Mouse (Mus musculus) limb, embryonic 13.5 days (tissue): ENCODE measurements at regions not wholly inside any gene's neighbourhood (a gene's known extent, or its start where the extent isn't known, plus 50 kb on each side); places are given as distances from the start of the nearest gene placed in this dataset.

ENCODE experiments used
- ATAC-seq: fragments of 200-750 bp; cut with Nextera tagmentation; 2 replicates; pipeline ENCODE4 v1.8.0; 2017; ENCODE audit warnings: low read depth, moderate number of reproducible peaks, moderate TSS enrichment; ENCODE audit not compliant: low FRiP score
- H3K27ac ChIP-seq: fragments of 300-500 bp; sonication (generic); 2 replicates; pipeline ENCODE4 v1.5.1; 2015; ENCODE audit warnings: inconsistent platforms, mild to moderate bottlenecking, moderate library complexity
- H3K27me3 ChIP-seq: fragments of 300-500 bp; sonication (generic); 2 replicates; pipeline ENCODE4 v1.6.1; 2015; ENCODE audit warnings: mild to moderate bottlenecking, inconsistent platforms
- H3K36me3 ChIP-seq: fragments of 300-500 bp; sonication (generic); 2 replicates; pipeline ENCODE4 v1.6.1; 2015; ENCODE audit warnings: inconsistent platforms, mild to moderate bottlenecking, moderate library complexity
- H3K4me1 ChIP-seq: fragments of 300-500 bp; sonication (generic); 2 replicates; pipeline ENCODE4 v1.6.1; 2015; ENCODE audit warnings: inconsistent platforms
- H3K4me2 ChIP-seq: fragments of 300-500 bp; sonication (generic); replicated peaks from 2 replicates; pipeline ENCODE4 v1.6.1; 2015; ENCODE audit warnings: inconsistent platforms, mild to moderate bottlenecking, moderate library complexity
- H3K4me3 ChIP-seq: fragments of 300-500 bp; sonication (generic); 2 replicates; pipeline ENCODE4 v1.5.1; 2015; ENCODE audit warnings: moderate library complexity, mild to moderate bottlenecking, inconsistent platforms
- H3K9ac ChIP-seq: fragments of 300-500 bp; sonication (generic); 2 replicates; pipeline ENCODE4 v1.6.1; 2015; ENCODE audit warnings: mild to moderate bottlenecking, inconsistent platforms
- H3K9me3 ChIP-seq: fragments of 300-500 bp; sonication (generic); 2 replicates; pipeline ENCODE4 v1.6.1; 2016; ENCODE audit warnings: inconsistent platforms
- WGBS: fragments of 180-500 bp; shearing (Covaris S2); methylation state at CpG from one replicate; pipeline ENCODE4 v1.1.7; 2015; 5-methylcytosine and 5-hydroxymethylcytosine counted together

DNA sequence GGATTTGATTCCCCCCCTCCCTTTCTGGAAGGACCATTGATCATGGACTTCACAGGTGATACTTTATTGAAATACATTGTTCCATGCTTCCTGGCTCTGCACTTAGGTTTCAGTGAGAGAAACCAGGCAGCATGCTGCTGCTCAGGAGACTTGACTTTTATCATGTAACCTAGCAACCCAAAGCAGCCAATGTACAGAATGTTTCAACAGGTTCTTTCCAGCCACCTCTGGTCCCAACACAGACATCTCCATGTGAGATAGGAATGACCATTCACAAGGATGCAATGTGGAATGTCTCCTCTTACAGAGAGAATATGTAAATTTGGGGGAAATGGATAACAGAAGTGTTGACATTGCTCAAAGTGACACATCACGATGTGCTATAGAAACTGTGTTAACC, 153.1 kb upstream of the Klf12 start:
- Histone ChIP-seq H3K4me3 (no peak overlapping the region), H3K9ac (no peak overlapping the region), H3K4me1 (0 out of 2 replicates have a peak, but pooled peaks cover under 1% of the 10 kb centered on the region), H3K36me3 (no peaks in the 10 kb centered on the region), H3K4me2 (no peak overlapping the region), H3K27ac (no peak overlapping the region), H3K9me3 (no peaks in the 10 kb centered on the region), H3K27me3 (no peaks in the 10 kb centered on the region)
- 88% methylated on average over 1 of the region's 1 CpGs for WGBS
- ATAC-seq: no peak

DNA sequence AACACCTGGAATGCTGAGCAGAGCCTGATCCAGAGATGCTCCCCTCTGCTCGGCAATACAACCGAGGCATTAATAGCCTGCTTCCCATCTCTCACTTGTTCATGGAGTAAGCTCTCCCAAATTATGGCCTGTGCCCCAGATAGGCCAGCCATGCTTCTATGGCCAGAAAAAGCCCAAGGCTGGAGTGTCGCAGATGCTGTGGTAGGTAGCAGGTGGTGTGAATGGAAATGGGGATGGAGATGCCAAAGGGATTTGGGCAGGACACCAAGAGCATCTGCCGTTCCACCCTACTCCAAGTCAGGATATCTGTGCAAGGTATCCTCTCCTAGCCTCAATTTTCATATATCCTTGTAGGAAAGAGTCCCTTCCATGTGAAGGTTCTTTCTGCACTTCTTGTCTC, 145.2 kb upstream of the Klf12 start:
- Histone ChIP-seq H3K4me2 (no peak overlapping the region), H3K4me1 (no peaks in the 10 kb centered on the region), H3K9ac (no peak overlapping the region), H3K27ac (no peak overlapping the region), H3K36me3 (no peaks in the 10 kb centered on the region), H3K9me3 (no peaks in the 10 kb centered on the region), H3K4me3 (no peak overlapping the region), H3K27me3 (no peaks in the 10 kb centered on the region)
- ATAC-seq: no peak
- WGBS: 89% methylated on average over 4 of the region's 4 CpGs

DNA sequence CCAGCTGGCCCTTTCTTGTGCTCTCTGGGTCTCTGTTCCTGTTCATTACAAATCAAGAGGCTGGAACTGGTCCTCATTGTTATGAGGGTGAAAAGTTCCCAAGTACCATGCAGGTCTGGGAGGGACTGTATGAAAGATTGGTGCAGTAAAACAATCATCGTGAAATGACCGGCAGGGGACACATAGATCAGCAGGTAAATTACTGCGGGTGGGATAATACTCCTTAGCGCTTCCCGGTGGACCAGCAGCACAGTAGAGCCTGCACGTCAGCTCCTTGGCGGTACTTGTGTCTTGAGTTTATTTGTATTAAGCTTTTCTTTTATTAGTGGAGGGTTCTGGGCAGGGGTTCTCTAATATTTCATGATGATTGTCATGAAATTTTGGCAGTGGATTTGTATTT, 141.9 kb upstream of the Klf12 start:
- Histone ChIP-seq H3K36me3 (no peaks in the 10 kb centered on the region), H3K27me3 (no peaks in the 10 kb centered on the region), H3K4me1 (no peaks in the 10 kb centered on the region), H3K9ac (no peak overlapping the region), H3K9me3 (no peaks in the 10 kb centered on the region), H3K4me3 (no peak overlapping the region), H3K4me2 (no peak overlapping the region), H3K27ac (no peak overlapping the region)
- 79% methylated on average over 7 of the region's 7 CpGs for WGBS
- no peak for ATAC-seq

DNA sequence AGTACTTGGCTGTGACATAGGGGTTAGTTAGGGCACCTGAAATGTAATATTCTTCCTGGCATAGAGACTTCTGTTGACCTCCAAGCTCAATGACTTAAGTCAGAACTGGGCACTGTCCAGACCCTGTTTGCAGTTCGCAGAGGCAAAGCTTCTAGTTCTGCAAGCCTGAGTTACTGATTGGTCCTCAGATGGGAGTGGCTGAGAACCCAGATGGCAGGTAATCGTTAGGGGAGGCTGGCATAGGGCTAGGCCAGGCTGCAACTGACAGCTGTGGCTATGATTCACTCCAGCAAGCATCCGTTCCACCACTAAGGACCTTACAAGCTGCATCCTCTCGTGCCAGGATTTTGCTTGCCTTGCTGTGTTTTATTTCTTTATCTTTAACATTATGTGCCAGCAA, 139.3 kb upstream of the Klf12 start:
- Histone ChIP-seq H3K27ac (no peak overlapping the region), H3K4me2 (no peak overlapping the region), H3K27me3 (no peaks in the 10 kb centered on the region), H3K9ac (no peak overlapping the region), H3K4me1 (no peaks in the 10 kb centered on the region), H3K36me3 (no peaks in the 10 kb centered on the region), H3K9me3 (no peaks in the 10 kb centered on the region), H3K4me3 (no peak overlapping the region)
- ATAC-seq: no peak
- WGBS: 62% methylated on average over 4 of the region's 4 CpGs

DNA sequence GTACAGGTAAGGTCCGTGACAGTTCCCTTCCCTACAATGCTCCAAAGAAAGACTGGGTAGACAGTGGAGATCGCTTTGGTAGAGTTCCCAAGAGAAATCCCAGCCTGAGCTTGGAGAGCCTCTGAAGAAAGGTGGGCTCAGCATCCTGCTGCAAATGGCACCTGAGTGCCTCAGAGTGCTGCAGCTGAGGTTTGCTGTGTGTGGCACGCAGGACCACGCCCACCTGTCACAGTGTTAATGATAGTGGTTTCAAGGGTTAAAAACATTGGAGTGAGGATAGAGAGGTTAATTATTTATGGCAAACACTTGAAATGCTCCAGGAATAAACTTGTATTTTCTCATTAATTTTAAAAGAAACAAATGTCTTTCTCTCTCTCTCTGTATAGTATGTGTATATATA, 137.2 kb upstream of the Klf12 start:
- 88% methylated on average over 4 of the region's 4 CpGs for WGBS
- no peak overlapping the region for H3K4me2 ChIP-seq

DNA sequence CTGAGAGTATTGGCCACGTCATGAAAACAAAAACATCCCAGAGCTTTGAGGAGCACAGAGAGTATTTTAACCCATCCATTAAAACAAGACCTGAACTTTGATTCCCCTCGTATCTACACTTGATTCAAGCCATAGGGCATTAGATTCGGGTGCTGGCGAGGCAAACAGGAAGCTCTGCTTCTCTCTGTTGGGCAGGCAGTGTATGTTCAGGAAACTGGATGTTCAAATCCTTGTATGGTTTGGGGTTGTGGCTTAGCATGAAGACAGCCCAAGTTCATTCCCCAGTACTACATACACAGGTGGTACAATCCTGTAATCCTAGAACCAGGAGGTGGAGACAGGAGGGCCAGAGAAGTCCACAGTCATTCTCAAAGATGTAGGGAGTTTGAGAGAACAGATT, 130.6 kb upstream of the Klf12 start:
- WGBS: 71% methylated on average over 4 of the region's 4 CpGs
- Histone ChIP-seq H3K4me2 (no peak overlapping the region), H3K36me3 (no peaks in the 10 kb centered on the region), H3K9me3 (no peaks in the 10 kb centered on the region), H3K4me1 (no peaks in the 10 kb centered on the region), H3K27ac (no peak overlapping the region), H3K27me3 (no peaks in the 10 kb centered on the region), H3K9ac (no peak overlapping the region), H3K4me3 (no peak overlapping the region)
- ATAC-seq: no peak

More for the DNA sequence above, 137.2 kb upstream of the Klf12 start:
- H3K27me3 ChIP-seq: no peaks in the 10 kb centered on the region
- H3K4me3 ChIP-seq: no peak overlapping the region
- no peak for ATAC-seq
- no peaks in the 10 kb centered on the region for H3K36me3 ChIP-seq
- H3K4me1 ChIP-seq: no peaks in the 10 kb centered on the region
- no peak overlapping the region for H3K9ac ChIP-seq
- H3K27ac ChIP-seq: no peak overlapping the region
- no peaks in the 10 kb centered on the region for H3K9me3 ChIP-seq

DNA sequence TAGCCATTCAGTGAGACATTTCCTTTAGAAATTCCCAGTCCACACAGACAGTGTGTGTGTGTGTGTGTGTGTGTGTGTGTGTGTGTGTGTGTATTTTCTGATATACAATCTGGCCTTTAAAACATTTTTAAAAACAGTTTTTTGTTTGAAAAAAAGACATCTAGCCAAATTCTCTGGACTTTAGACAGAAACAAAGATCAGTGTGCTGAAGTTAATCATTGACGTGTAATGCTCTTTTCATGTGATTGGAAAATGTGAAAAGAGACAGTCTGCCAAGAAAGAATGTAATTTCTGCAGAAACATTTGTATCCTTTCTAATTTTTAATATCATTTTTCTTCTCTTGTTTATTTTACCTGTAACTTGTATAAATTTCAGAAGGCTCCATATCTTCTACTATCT, 127.7 kb upstream of the Klf12 start:
- no peak overlapping the region for H3K9ac ChIP-seq
- H3K27ac ChIP-seq: no peak overlapping the region
- 90% methylated on average over 1 of the region's 1 CpGs for WGBS
- H3K36me3 ChIP-seq: no peaks in the 10 kb centered on the region
- no peak overlapping the region for H3K4me2 ChIP-seq
- ATAC-seq: no peak
- H3K27me3 ChIP-seq: no peaks in the 10 kb centered on the region
- H3K4me3 ChIP-seq: no peak overlapping the region
- no peaks in the 10 kb centered on the region for H3K9me3 ChIP-seq
- H3K4me1 ChIP-seq: no peaks in the 10 kb centered on the region

DNA sequence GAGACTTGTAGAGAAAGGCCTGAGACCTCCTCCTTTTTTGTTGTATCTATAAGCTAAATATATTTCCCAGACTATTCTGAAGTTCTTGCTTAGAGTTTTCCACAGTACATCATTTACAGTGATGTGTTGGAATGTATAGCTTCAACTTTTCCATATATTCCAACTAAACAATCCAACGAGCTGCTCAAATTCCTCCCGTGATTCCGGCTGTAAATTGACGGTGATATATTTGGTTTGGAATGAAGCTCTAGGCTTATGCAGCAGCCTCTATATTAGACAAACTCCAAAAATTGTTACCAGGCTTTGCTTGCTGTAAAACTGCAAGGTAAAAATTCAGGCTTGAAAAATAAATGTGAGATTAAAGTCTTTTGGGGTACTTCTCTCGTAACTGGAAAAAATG, 112.7 kb upstream of the Klf12 start:
- Histone ChIP-seq H3K36me3 (no peaks in the 10 kb centered on the region), H3K27ac (peak overlapping the region; percentile 67; the same call in 1 of the 2 replicates), H3K27me3 (no peaks in the 10 kb centered on the region), H3K4me2 (no peak overlapping the region), H3K4me3 (no peak overlapping the region), H3K9me3 (no peaks in the 10 kb centered on the region), H3K4me1 (no peaks in the 10 kb centered on the region), H3K9ac (no peak overlapping the region)
- WGBS: 41% methylated on average over 5 of the region's 5 CpGs
- ATAC-seq: 0 out of 2 replicates have a peak, but pooled peaks have one; percentile 40

DNA sequence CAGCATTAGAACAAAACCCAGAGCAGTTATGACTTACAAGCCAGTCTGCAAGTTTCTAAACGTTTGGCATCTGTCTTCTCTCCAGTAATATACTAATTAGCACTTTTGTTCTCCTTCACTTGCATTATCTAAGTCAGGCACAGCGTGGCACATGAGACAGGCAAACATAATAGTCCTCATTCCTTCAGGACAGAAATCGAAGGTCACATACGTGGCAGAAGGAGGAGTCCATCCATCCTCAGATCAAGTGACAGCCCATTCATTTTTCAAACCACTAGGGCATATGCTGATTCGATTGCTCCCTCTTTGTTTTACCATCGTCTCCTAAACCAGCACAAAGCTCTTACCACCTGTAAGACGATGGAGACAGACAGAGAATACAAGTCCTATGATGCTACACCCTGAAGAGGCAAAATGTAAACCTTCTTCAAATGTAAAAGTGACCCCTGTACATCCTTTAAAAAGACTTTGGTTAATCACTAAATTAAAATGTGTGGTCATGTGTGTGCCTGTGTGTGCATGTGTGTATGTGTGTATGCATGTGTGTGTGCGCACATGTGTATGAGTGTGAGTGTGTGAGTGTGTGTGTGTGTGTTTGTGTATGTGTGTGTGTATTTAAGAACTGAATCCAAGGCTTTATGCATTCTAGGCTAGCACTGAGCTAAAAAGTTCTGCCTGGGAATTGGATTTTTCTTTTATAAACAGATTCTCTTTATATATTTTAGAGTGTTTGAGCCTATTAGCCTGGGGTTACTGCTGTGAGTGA, 90.9 kb upstream of the Klf12 start:
- no peak overlapping the region for H3K4me2 ChIP-seq
- H3K9me3 ChIP-seq: 0 out of 2 replicates have a peak, but pooled peaks cover 2% of the 10 kb centered on the region
- no peaks in the 10 kb centered on the region for H3K27me3 ChIP-seq
- ATAC-seq: no peak
- H3K9ac ChIP-seq: no peak overlapping the region
- H3K36me3 ChIP-seq: no peaks in the 10 kb centered on the region
- 59% methylated on average over 8 of the region's 8 CpGs for whole genome bisulfite sequencing
- no peaks in the 10 kb centered on the region for H3K4me1 ChIP-seq
- no peak overlapping the region for H3K27ac ChIP-seq
- no peak overlapping the region for H3K4me3 ChIP-seq

DNA sequence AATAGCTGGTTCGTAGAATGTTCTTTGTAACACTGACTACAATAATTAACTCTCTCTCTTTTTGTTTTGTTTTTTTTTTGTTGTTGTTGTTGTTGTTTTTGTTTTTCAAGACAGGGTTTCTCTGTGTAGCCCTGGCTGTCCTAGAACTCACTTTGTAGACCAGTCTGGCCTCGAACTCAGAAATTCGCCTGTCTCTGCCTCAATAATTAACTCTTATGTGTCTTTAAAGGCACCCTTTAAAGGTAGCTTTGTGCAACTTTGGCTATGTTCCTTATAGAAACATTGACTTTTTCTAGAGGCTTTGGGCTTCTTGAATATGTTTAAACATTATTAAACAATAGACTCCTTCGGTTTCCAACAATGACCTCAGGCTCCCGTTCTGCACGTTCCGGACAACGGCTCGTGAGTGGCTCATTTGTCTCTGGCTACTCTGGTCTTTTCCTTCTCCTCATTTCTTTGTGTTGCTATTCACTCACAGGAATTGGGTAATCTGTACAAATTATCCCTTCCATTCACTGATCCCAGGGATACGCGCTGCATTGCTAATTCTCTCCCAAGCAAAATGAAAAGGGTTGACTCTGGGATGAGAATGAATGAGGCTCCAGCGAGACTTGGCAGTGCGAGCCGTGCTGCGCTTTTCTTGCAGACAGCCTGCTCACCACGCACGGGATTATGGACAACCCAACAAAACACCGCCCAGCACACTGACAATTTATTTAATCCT, 90.2 kb upstream of the Klf12 start:
- H3K27ac ChIP-seq: no peak overlapping the region
- 0 out of 2 replicates have a peak, but pooled peaks cover 2% of the 10 kb centered on the region for H3K9me3 ChIP-seq
- WGBS: 85% methylated on average over 18 of the region's 18 CpGs
- ATAC-seq: no peak
- H3K4me3 ChIP-seq: no peak overlapping the region
- no peaks in the 10 kb centered on the region for H3K27me3 ChIP-seq
- no peaks in the 10 kb centered on the region for H3K36me3 ChIP-seq
- H3K4me2 ChIP-seq: no peak overlapping the region
- no peaks in the 10 kb centered on the region for H3K4me1 ChIP-seq
- H3K9ac ChIP-seq: no peak overlapping the region

DNA sequence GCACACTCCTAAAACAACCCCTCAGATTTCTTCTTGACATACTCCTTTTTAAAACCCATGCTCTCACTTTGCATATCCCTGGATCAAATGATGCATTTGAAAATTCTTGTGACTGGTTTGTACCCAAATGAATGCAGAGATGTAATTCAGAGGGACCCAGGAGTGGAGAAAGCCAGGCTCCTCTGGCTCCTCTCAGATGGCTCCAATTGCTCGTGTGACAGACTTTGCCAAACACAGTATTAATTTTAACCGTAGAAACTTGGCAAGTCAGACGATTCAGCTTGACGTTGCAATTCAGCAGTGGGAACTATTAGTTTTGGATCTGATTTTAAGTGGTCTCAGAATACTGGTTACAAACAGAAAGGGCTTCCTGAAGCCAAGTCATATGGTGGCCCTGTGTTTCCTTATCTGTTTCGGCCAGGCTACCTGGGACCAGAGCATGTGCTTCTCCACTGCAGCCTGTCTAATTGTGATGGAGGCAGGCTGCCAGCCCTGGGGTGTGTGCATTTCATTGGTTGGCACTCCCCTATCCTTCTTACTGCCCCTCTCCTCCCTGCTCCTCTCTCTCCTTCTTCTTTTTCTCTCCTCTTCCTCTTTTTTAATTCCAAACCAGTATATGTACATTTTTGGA, 81.9 kb upstream of the Klf12 start:
- Histone ChIP-seq H3K27ac (no peak overlapping the region), H3K9ac (no peak overlapping the region), H3K9me3 (no peaks in the 10 kb centered on the region), H3K4me2 (no peak overlapping the region), H3K36me3 (no peaks in the 10 kb centered on the region), H3K4me1 (peaks cover 12% of the 10 kb centered on the region; the same call in 1 of the 2 replicates), H3K4me3 (no peak overlapping the region), H3K27me3 (no peaks in the 10 kb centered on the region)
- ATAC-seq: no peak
- WGBS: 46% methylated on average over 5 of the region's 5 CpGs

DNA sequence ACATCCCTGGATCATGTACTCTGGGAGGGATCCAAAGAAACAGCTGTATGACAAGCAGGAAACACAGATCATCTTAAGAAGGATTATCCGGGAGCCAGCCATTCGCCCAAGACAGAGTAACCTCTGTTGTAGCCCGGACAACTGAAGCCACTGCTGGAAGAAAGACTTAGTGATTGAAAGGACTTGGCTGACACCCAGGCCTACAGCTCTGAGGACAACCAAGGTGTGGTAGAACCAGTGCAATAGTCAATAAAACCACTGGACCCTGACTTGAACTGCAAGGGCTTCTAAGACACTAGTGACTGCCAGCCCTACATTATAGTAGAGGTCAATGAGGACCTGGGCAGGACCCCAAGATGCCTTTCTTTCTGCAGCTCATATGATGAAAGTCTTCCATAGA, 78.3 kb upstream of the Klf12 start:
- Histone ChIP-seq H3K4me2 (no peak overlapping the region), H3K9me3 (no peaks in the 10 kb centered on the region), H3K27ac (no peak overlapping the region), H3K4me3 (no peak overlapping the region), H3K4me1 (peaks cover 18% of the 10 kb centered on the region), H3K9ac (no peak overlapping the region), H3K27me3 (no peaks in the 10 kb centered on the region), H3K36me3 (no peaks in the 10 kb centered on the region)
- 85% methylated on average over 3 of the region's 3 CpGs for WGBS
- no peak for ATAC-seq
